Mouse (Mus musculus) myocyte (in vitro differentiated cells): ENCODE measurements at regions not wholly inside any gene's neighbourhood (a gene's known extent, or its start where the extent isn't known, plus 50 kb on each side); places are given as distances from the start of the nearest gene placed in this dataset.

ENCODE experiments used
- E2F4 ChIP-seq: IDR thresholded peaks from one replicate; pipeline ENCODE4 v1.6.1; 2011; ENCODE audit warnings: mild to moderate bottlenecking, control low read depth, moderate library complexity; ENCODE audit not compliant: insufficient read depth
- MAX ChIP-seq: IDR thresholded peaks from one replicate; pipeline ENCODE4 v1.6.1; 2011; ENCODE audit warnings: low read depth, mild to moderate bottlenecking, control low read depth
- POLR2A ChIP-seq: IDR thresholded peaks from one replicate; pipeline ENCODE4 v1.6.1; 2011; ENCODE audit warnings: low read depth, mild to moderate bottlenecking, control low read depth, moderate library complexity; ENCODE audit not compliant: insufficient read length
- POLR2AphosphoS2 ChIP-seq: IDR thresholded peaks from one replicate; pipeline ENCODE4 v1.6.1; 2011; ENCODE audit warnings: low read depth, control low read depth; ENCODE audit not compliant: insufficient read length
- TCF12 ChIP-seq: IDR thresholded peaks from one replicate; pipeline ENCODE4 v1.6.1; 2011; ENCODE audit warnings: mild to moderate bottlenecking, control low read depth; ENCODE audit not compliant: poor library complexity, insufficient read depth, severe bottlenecking

- no peak for TF ChIP-seq POLR2A
- TF ChIP-seq POLR2AphosphoS2: no peak
- TF ChIP-seq E2F4: no peak
- no peak for TF ChIP-seq MAX
- no peak for TF ChIP-seq TCF12
Measured at GRCm38 (mm10) chr9:32019786-32020185, 96.2 kb upstream of the Arhgap32 start.
